Mouse (Mus musculus) CH12.LX (cell line): ENCODE measurements at regions not wholly inside any gene's neighbourhood (a gene's known extent, or its start where the extent isn't known, plus 50 kb on each side); places are given as distances from the start of the nearest gene placed in this dataset.

Source experiments
- CHD2 ChIP-seq: IDR thresholded peaks from 2 replicates; pipeline ENCODE4 v1.6.1; 2011; ENCODE audit warnings: low read length, improper control_type of control experiment
- CTCF ChIP-seq, 2 experiments: IDR thresholded peaks in 1 of 2; conservative IDR thresholded peaks in 1 of 2; 2 replicates each; pipeline ENCODE4 v1.5.1; 2011 to 2012; ENCODE audit warnings: low read depth in 2 of 2, low read length in 2 of 2, improper control_type of control experiment in 1 of 2, inconsistent platforms in 1 of 2, mild to moderate bottlenecking in 1 of 2, moderate library complexity in 1 of 2
- EP300 ChIP-seq: IDR thresholded peaks from 2 replicates; pipeline ENCODE4 v1.6.1; 2011; ENCODE audit warnings: low read length, improper control_type of control experiment
- GABPA ChIP-seq: IDR thresholded peaks from 2 replicates; pipeline ENCODE4 v1.6.1; 2012; ENCODE audit warnings: low read depth, low read length, improper control_type of control experiment, inconsistent platforms; ENCODE audit not compliant: insufficient replicate concordance
- MAFK ChIP-seq: IDR thresholded peaks from 2 replicates; pipeline ENCODE4 v1.6.1; 2011; ENCODE audit warnings: low read length, improper control_type of control experiment; ENCODE audit not compliant: insufficient replicate concordance
- MAX ChIP-seq: IDR thresholded peaks from 2 replicates; pipeline ENCODE4 v1.6.1; 2011; ENCODE audit warnings: low read length, improper control_type of control experiment
- MXI1 ChIP-seq: IDR thresholded peaks from 2 replicates; pipeline ENCODE4 v1.6.1; 2011; ENCODE audit warnings: mild to moderate bottlenecking, low read depth, low read length, improper control_type of control experiment
- POLR2A ChIP-seq: IDR thresholded peaks from 2 replicates; pipeline ENCODE4 v1.6.1; 2011; ENCODE audit warnings: low read depth, mild to moderate bottlenecking, improper control_type of control experiment, low read length
- USF2 ChIP-seq: conservative IDR thresholded peaks from 2 replicates; pipeline ENCODE4 v1.6.1; 2011; ENCODE audit warnings: low read depth, low read length, improper control_type of control experiment
- ZNF384 ChIP-seq: IDR thresholded peaks from 2 replicates; pipeline ENCODE4 v1.6.1; 2012; ENCODE audit warnings: low read depth, low read length, improper control_type of control experiment, inconsistent platforms

- no peak for TF ChIP-seq MAFK
- TF ChIP-seq MXI1 = no peak; the same call in 1 of the 2 replicates
- TF ChIP-seq POLR2A = no peak
- TF ChIP-seq EP300 = no peak
- TF ChIP-seq GABPA = no peak
- TF ChIP-seq CTCF (conservative IDR thresholded peaks at IDR 0.05 in 1 of 2, IDR thresholded peaks at IDR 0.05 in 1 of 2; ENCODE audit: low read depth in 2 of 2, low read length in 2 of 2) = no peak
- no peak for TF ChIP-seq MAX
- no peak for TF ChIP-seq ZNF384
- TF ChIP-seq CHD2 = no peak
- no peak for TF ChIP-seq USF2
These were observed 123.9 kb upstream of the Max start for GRCm38 (mm10) chr12:77085894-77086293.
